Mouse (Mus musculus): ENCODE results near the gene Fam168a.

Fam168a gene

GRCm38 (mm10) chr7:100706143-100706841 lies at the start of gene Fam168a:
Fam168a (plus strand) TSS chr7:100706635.
- peak; percentile 96 for DNase-seq (ENCODE audit: low read depth, low spot score)

- DNase-seq (ENCODE audit: low read depth, low spot score), result no peak
These were observed 49.7 kb upstream of the Fam168a start for GRCm38 (mm10) chr7:100656739-100657138.

- DNase-seq (ENCODE audit: low read depth, low spot score), result no peak
These were observed 48.3 kb upstream of the Fam168a start for GRCm38 (mm10) chr7:100658093-100658578.

- DNase-seq (ENCODE audit: low read depth, low spot score), result no peak
These were observed 45.2 kb upstream of the Fam168a start for GRCm38 (mm10) chr7:100661264-100661663.

- no peak for DNase-seq (ENCODE audit: low read depth, low spot score)
These were observed 44.2 kb upstream of the Fam168a start, which contains the start of gene Plekhb1 for GRCm38 (mm10) chr7:100662231-100662630. Plekhb1 (minus strand) TSS chr7:100662414.

GRCm38 (mm10) chr7:100663190-100663589 lies 43.2 kb upstream of the Fam168a start:
- peak; percentile 97 for DNase-seq (ENCODE audit: low read depth, low spot score)

GRCm38 (mm10) chr7:100663729-100664304 lies 42.6 kb upstream of the Fam168a start:
- DNase-seq (ENCODE audit: low read depth, low spot score), result no peak

GRCm38 (mm10) chr7:100670646-100671045 lies 35.8 kb upstream of the Fam168a start:
- DNase-seq (ENCODE audit: low read depth, low spot score), result no peak

GRCm38 (mm10) chr7:100673452-100673851 lies 33.0 kb upstream of the Fam168a start:
- no peak for DNase-seq (ENCODE audit: low read depth, low spot score)

GRCm38 (mm10) chr7:100674941-100675340 lies 31.5 kb upstream of the Fam168a start:
- DNase-seq (ENCODE audit: low read depth, low spot score), result no peak

- peak; percentile 41 for DNase-seq (ENCODE audit: low read depth, low spot score)
These were observed 28.4 kb upstream of the Fam168a start for GRCm38 (mm10) chr7:100678052-100678451.

GRCm38 (mm10) chr7:100678948-100679880 lies 27.2 kb upstream of the Fam168a start:
- no peak for DNase-seq (ENCODE audit: low read depth, low spot score)

GRCm38 (mm10) chr7:100681132-100681531 lies 25.3 kb upstream of the Fam168a start:
- no peak for DNase-seq (ENCODE audit: low read depth, low spot score)

- no peak for DNase-seq (ENCODE audit: low read depth, low spot score)
These were observed 23.2 kb upstream of the Fam168a start for GRCm38 (mm10) chr7:100683241-100683640.

- DNase-seq (ENCODE audit: low read depth, low spot score), result no peak
These were observed 22.4 kb upstream of the Fam168a start for GRCm38 (mm10) chr7:100684081-100684480.

GRCm38 (mm10) chr7:100684538-100684937 lies 21.9 kb upstream of the Fam168a start:
- DNase-seq (ENCODE audit: low read depth, low spot score), result peak; percentile 80

- DNase-seq (ENCODE audit: low read depth, low spot score), result peak; percentile 85
These were observed 21.1 kb upstream of the Fam168a start for GRCm38 (mm10) chr7:100685061-100686030.

GRCm38 (mm10) chr7:100688471-100688870 lies 18.0 kb upstream of the Fam168a start:
- no peak for DNase-seq (ENCODE audit: low read depth, low spot score)

GRCm38 (mm10) chr7:100693199-100693598 lies 13.2 kb upstream of the Fam168a start:
- no peak for DNase-seq (ENCODE audit: low read depth, low spot score)

All from 3T3-L1 (cell line).